Mouse (Mus musculus) intestine, postnatal 0 days (tissue): ENCODE measurements at regions not wholly inside any gene's neighbourhood (a gene's known extent, or its start where the extent isn't known, plus 50 kb on each side); places are given as distances from the start of the nearest gene placed in this dataset.

Experiments used
- ATAC-seq: fragments of 200-750 bp; cut with Nextera tagmentation; 2 replicates; pipeline ENCODE4 v1.8.0; 2017; ENCODE audit warnings: mild to moderate bottlenecking, moderate TSS enrichment, moderate library complexity
- H3K27ac ChIP-seq: fragments of 300-500 bp; sonication (generic); 2 replicates; pipeline ENCODE4 v1.5.1; 2014; ENCODE audit warnings: mild to moderate bottlenecking, low read depth, low read length, moderate library complexity
- H3K27me3 ChIP-seq: fragments of 300-500 bp; sonication (generic); replicated peaks from 2 replicates; pipeline ENCODE4 v1.6.1; 2014; ENCODE audit warnings: low read length, mixed read lengths; ENCODE audit not compliant: control insufficient read depth, insufficient read depth
- H3K36me3 ChIP-seq: fragments of 300-500 bp; sonication (generic); 2 replicates; pipeline ENCODE4 v1.6.1; 2014; ENCODE audit warnings: mild to moderate bottlenecking, moderate library complexity; ENCODE audit not compliant: control insufficient read depth, insufficient read depth
- H3K4me1 ChIP-seq: fragments of 300-500 bp; sonication (generic); replicated peaks from 2 replicates; pipeline ENCODE4 v1.6.1; 2014; ENCODE audit warnings: antibody characterized with exemption, low read length, mixed read lengths; ENCODE audit not compliant: control insufficient read depth, insufficient read depth
- H3K4me2 ChIP-seq: fragments of 300-500 bp; sonication (generic); replicated peaks from 2 replicates; pipeline ENCODE4 v1.6.1; 2014; ENCODE audit warnings: low read depth, mild to moderate bottlenecking, moderate library complexity
- H3K4me3 ChIP-seq: fragments of 300-500 bp; sonication (generic); 2 replicates; pipeline ENCODE4 v1.5.1; 2014; ENCODE audit warnings: low read depth, low read length
- H3K9ac ChIP-seq: fragments of 300-500 bp; sonication (generic); 2 replicates; pipeline ENCODE4 v1.6.1; 2014; ENCODE audit warnings: mild to moderate bottlenecking, low read depth, low read length
- H3K9me3 ChIP-seq: fragments of 300-500 bp; sonication (generic); 2 replicates; pipeline ENCODE4 v1.6.1; 2016; ENCODE audit warnings: mixed run types; ENCODE audit not compliant: control insufficient read depth
- CTCF ChIP-seq: sonication (generic); IDR thresholded peaks from 2 replicates; pipeline ENCODE4 v1.5.1; 2016; ENCODE audit warnings: low read depth, mild to moderate bottlenecking, control low read depth, antibody characterized with exemption, moderate library complexity
- WGBS: fragments of 180-500 bp; shearing (Covaris S2); extraction: QIAGEN DNeasy Blood & Tissue Kit; methylation state at CpG from one replicate; pipeline ENCODE4 v1.1.7; 2014; 5-methylcytosine and 5-hydroxymethylcytosine counted together

GRCm38 (mm10) chr16:5478970-5479369 lies 223.2 kb upstream of the Eef2kmt start:
- Histone ChIP-seq H3K9ac (no peak overlapping the region), H3K27me3 (no peaks in the 10 kb centered on the region), H3K4me1 (no peaks in the 10 kb centered on the region), H3K4me3 (no peak overlapping the region), H3K36me3 (no peaks in the 10 kb centered on the region), H3K9me3 (no peaks in the 10 kb centered on the region), H3K4me2 (no peak overlapping the region), H3K27ac (no peak overlapping the region)
- TF ChIP-seq CTCF, result no peak
- ATAC-seq, result no peak

DNA sequence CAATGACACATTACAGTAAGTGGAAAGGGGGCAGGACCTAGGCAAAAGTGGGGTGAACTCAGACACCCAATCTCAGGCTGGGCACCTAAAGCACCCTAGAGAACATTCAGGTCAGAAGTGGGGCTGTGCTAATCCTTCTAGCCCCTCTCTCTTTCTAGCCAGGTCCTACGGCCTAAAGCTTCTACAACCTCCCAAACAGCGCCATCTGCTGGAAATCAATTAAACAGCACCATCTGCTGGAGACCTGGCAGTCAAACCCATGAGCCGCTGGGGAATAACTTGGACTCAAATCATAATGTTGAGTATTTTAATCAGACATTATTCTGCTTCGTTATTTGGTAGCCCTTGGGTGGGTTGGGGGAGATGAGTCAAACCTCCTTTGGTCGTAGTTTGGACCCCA lies 215.5 kb upstream of the Eef2kmt start:
- H3K36me3 ChIP-seq, result no peaks in the 10 kb centered on the region
- H3K27me3 ChIP-seq, result no peaks in the 10 kb centered on the region
- no peak overlapping the region for H3K9ac ChIP-seq
- TF ChIP-seq CTCF, result peak; percentile 76
- no peaks in the 10 kb centered on the region for H3K9me3 ChIP-seq
- no peak overlapping the region for H3K4me3 ChIP-seq
- H3K4me1 ChIP-seq, result no peaks in the 10 kb centered on the region
- no peak for ATAC-seq
- WGBS, result 26% methylated on average over 5 of the region's 5 CpGs
- H3K27ac ChIP-seq, result no peak overlapping the region
- H3K4me2 ChIP-seq, result no peak overlapping the region

- peak; percentile 76 for TF ChIP-seq CTCF
- Histone ChIP-seq H3K4me2 (no peak overlapping the region), H3K36me3 (no peaks in the 10 kb centered on the region), H3K27ac (no peak overlapping the region), H3K9ac (no peak overlapping the region), H3K9me3 (no peaks in the 10 kb centered on the region), H3K4me3 (no peak overlapping the region), H3K27me3 (no peaks in the 10 kb centered on the region), H3K4me1 (no peaks in the 10 kb centered on the region)
- WGBS, result 8% methylated on average over 3 of the region's 3 CpGs
- ATAC-seq, result no peak
These were observed 211.8 kb upstream of the Eef2kmt start for GRCm38 (mm10) chr16:5467587-5467986.

GRCm38 (mm10) chr16:5466760-5467159 lies 211.0 kb upstream of the Eef2kmt start:
- H3K4me3 ChIP-seq, result no peak overlapping the region
- no peak overlapping the region for H3K4me2 ChIP-seq
- TF ChIP-seq CTCF, result no peak
- ATAC-seq, result no peak
- H3K9ac ChIP-seq, result no peak overlapping the region
- no peaks in the 10 kb centered on the region for H3K36me3 ChIP-seq
- no peak overlapping the region for H3K27ac ChIP-seq
- no peaks in the 10 kb centered on the region for H3K4me1 ChIP-seq
- no peaks in the 10 kb centered on the region for H3K9me3 ChIP-seq
- H3K27me3 ChIP-seq, result no peaks in the 10 kb centered on the region
- WGBS, result 52% methylated on average over 2 of the region's 2 CpGs

DNA sequence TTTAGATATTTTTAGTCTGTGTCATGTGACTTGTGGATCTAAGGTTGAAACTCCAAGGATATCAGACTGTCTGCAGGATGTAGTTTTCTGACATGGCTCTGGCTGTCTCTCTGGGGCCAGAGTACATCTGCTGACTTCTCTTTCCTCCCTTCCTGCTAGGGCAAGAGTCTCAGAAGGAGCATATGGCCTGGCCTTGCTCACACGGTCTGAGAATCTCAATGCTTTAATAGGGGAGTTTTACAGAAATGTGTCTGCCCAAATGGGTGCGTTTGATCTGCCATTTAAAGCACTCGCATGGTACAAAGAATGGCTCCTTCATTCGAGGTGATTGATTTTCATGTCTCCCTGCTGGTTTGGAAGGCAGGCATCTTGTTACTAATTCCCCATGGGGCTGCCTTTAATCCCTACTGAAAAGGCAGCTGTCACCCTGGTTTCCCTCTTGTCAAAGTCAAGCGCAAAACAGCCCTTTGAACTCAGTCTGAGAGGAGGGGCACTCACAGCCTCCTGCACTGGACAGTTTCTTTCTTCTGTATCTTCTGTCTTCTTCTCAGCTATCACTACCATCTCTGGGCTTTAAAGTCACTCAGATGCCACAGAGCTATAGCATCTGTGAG lies 199.7 kb upstream of the Eef2kmt start:
- H3K9me3 ChIP-seq, result no peaks in the 10 kb centered on the region
- no peaks in the 10 kb centered on the region for H3K27me3 ChIP-seq
- no peaks in the 10 kb centered on the region for H3K36me3 ChIP-seq
- no peaks in the 10 kb centered on the region for H3K4me1 ChIP-seq
- no peak for TF ChIP-seq CTCF
- H3K9ac ChIP-seq, result no peak overlapping the region
- H3K4me2 ChIP-seq, result no peak overlapping the region
- no peak overlapping the region for H3K27ac ChIP-seq
- no peak overlapping the region for H3K4me3 ChIP-seq
- WGBS, result 34% methylated on average over 5 of the region's 5 CpGs
- no peak for ATAC-seq

DNA sequence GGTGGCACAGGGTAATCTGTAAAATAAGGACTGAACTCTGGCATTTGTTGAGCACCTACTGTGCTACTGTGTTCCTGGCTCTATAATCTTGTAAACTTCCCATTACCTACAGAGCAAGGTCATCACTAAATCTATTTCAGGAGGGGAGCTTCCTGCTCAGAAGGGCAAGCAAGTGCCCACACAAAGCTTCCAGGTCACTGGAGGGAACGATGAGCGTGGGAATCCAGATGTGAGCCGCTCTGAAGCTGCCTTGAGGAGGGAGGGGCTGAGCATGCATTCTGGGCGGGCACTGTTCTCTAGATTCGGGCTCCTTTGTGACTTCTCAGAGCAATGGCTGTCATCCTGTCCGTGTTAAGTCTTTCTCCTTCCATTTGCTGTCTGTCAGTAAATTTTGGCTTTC lies 198.5 kb upstream of the Eef2kmt start:
- TF ChIP-seq CTCF, result no peak
- WGBS, result 43% methylated on average over 6 of the region's 6 CpGs
- ATAC-seq, result no peak

GRCm38 (mm10) chr16:5452971-5453370 lies 197.2 kb upstream of the Eef2kmt start:
- Histone ChIP-seq H3K27ac (no peak overlapping the region), H3K4me2 (no peak overlapping the region), H3K9me3 (no peaks in the 10 kb centered on the region), H3K27me3 (no peaks in the 10 kb centered on the region), H3K4me3 (no peak overlapping the region), H3K4me1 (no peaks in the 10 kb centered on the region), H3K9ac (no peak overlapping the region), H3K36me3 (no peaks in the 10 kb centered on the region)
- WGBS, result 56% methylated on average over 6 of the region's 6 CpGs
- TF ChIP-seq CTCF, result no peak
- no peak for ATAC-seq

More for the DNA sequence above, 198.5 kb upstream of the Eef2kmt start:
- no peaks in the 10 kb centered on the region for H3K36me3 ChIP-seq
- H3K4me3 ChIP-seq, result no peak overlapping the region
- H3K27ac ChIP-seq, result no peak overlapping the region
- no peaks in the 10 kb centered on the region for H3K27me3 ChIP-seq
- H3K4me2 ChIP-seq, result no peak overlapping the region
- H3K9me3 ChIP-seq, result no peaks in the 10 kb centered on the region
- H3K4me1 ChIP-seq, result no peaks in the 10 kb centered on the region
- H3K9ac ChIP-seq, result no peak overlapping the region
